Mouse (Mus musculus) neural tube, embryonic 11.5 days (tissue): ENCODE data around the gene Pax5. TPM values are rescaled to one million over a fixed set of nuclear protein-coding genes. Genes with fewer than 3 reads are reported as not detected.

ENCODE experiments used
- ATAC-seq: fragments of 200-750 bp; cut with Nextera tagmentation; 2 replicates; pipeline ENCODE4 v1.8.0; 2017; ENCODE audit warnings: moderate number of reproducible peaks, mild to moderate bottlenecking, moderate TSS enrichment, moderate library complexity; ENCODE audit not compliant: insufficient read depth, low FRiP score, low TSS enrichment
- DNase-seq: peaks from one replicate; pipeline ENCODE4 v3.0.0-alpha.2; 2015; ENCODE audit warnings: low spot score
- H3K27ac ChIP-seq: fragments of 300-500 bp; sonication (generic); 2 replicates; pipeline ENCODE4 v1.5.1; 2014; ENCODE audit warnings: low read depth, mild to moderate bottlenecking, low read length
- H3K27me3 ChIP-seq: fragments of 300-500 bp; sonication (generic); 2 replicates; pipeline ENCODE4 v1.6.1; 2014; ENCODE audit warnings: mild to moderate bottlenecking, low read length, mixed read lengths; ENCODE audit not compliant: control insufficient read depth, insufficient read depth
- H3K36me3 ChIP-seq: fragments of 300-500 bp; sonication (generic); 2 replicates; pipeline ENCODE4 v1.6.1; 2014; ENCODE audit warnings: mild to moderate bottlenecking, low read length, moderate library complexity, mixed read lengths; ENCODE audit not compliant: control insufficient read depth, insufficient read depth
- H3K4me1 ChIP-seq: fragments of 300-500 bp; sonication (generic); 2 replicates; pipeline ENCODE4 v1.6.1; 2014; ENCODE audit warnings: low read length, mixed read lengths; ENCODE audit not compliant: control insufficient read depth, insufficient read depth
- H3K4me2 ChIP-seq: fragments of 300-500 bp; sonication (generic); 2 replicates; pipeline ENCODE4 v1.6.1; 2014; ENCODE audit warnings: low read depth, mild to moderate bottlenecking, moderate library complexity
- H3K4me3 ChIP-seq: fragments of 300-500 bp; sonication (generic); 2 replicates; pipeline ENCODE4 v1.5.1; 2014; ENCODE audit warnings: low read depth, low read length
- H3K9ac ChIP-seq: fragments of 300-500 bp; sonication (generic); 2 replicates; pipeline ENCODE4 v1.6.1; 2014; ENCODE audit warnings: mild to moderate bottlenecking, low read length
- H3K9me3 ChIP-seq: fragments of 300-500 bp; sonication (generic); 2 replicates; pipeline ENCODE4 v1.6.1; 2016; ENCODE audit warnings: low read length; ENCODE audit not compliant: control insufficient read depth
- WGBS: fragments of 180-500 bp; shearing (Covaris S2); extraction: QIAGEN DNeasy Blood & Tissue Kit; methylation state at CpG from one replicate; pipeline ENCODE4 v1.1.7; 2014; 5-methylcytosine and 5-hydroxymethylcytosine counted together
- polyA plus RNA-seq: library from polyadenylated mRNA; unstranded; fragments of >200 nt; fragmentation: Nextera tagmentation; extraction: Ambion mirVana; gene quantifications from 2 replicates; pipeline ENCODE4 v1.2.1, GENCODE M21; 2014

Pax5 gene
- polyA plus RNA-seq, 1 experiment from 2014 or later = 2.4 TPM

- H3K4me1 ChIP-seq = peaks cover 10% of the 10 kb centered on the region; the same call in 1 of the 2 replicates
- H3K27me3 ChIP-seq = peaks cover 97% of the 10 kb centered on the region
- no peaks in the 10 kb centered on the region for H3K36me3 ChIP-seq
- no peaks in the 10 kb centered on the region for H3K9me3 ChIP-seq
- no peak overlapping the region for H3K27ac ChIP-seq
- ATAC-seq = no peak
- DNase-seq = no peak
- H3K4me3 ChIP-seq = no peak overlapping the region
- H3K9ac ChIP-seq = no peak overlapping the region
- no peak overlapping the region for H3K4me2 ChIP-seq
Observed at GRCm38 (mm10) chr4:44709091-44709695, 1.1 kb downstream of the Pax5 start.

GRCm38 (mm10) chr4:44708311-44708710, 2.0 kb downstream of the Pax5 start:
- 48% methylated on average over 8 of the region's 8 CpGs for WGBS
- H3K27ac ChIP-seq = no peak overlapping the region
- no peak for ATAC-seq
- no peaks in the 10 kb centered on the region for H3K9me3 ChIP-seq
- H3K9ac ChIP-seq = no peak overlapping the region
- no peak for DNase-seq
- H3K4me1 ChIP-seq = peaks cover 14% of the 10 kb centered on the region
- no peaks in the 10 kb centered on the region for H3K36me3 ChIP-seq
- no peak overlapping the region for H3K4me3 ChIP-seq
- peaks cover 97% of the 10 kb centered on the region for H3K27me3 ChIP-seq
- H3K4me2 ChIP-seq = no peak overlapping the region

- Histone ChIP-seq H3K9ac (no peak overlapping the region), H3K9me3 (no peaks in the 10 kb centered on the region), H3K4me3 (no peak overlapping the region), H3K36me3 (no peaks in the 10 kb centered on the region), H3K4me1 (peaks cover 14% of the 10 kb centered on the region), H3K4me2 (no peak overlapping the region), H3K27ac (no peak overlapping the region), H3K27me3 (peaks cover 97% of the 10 kb centered on the region)
- no peak for DNase-seq
- ATAC-seq = no peak
- WGBS = 38% methylated on average over 1 of the region's 1 CpGs
Observed at GRCm38 (mm10) chr4:44706865-44707264, 3.4 kb downstream of the Pax5 start.

GRCm38 (mm10) chr4:44705967-44706366, 4.3 kb downstream of the Pax5 start:
- Histone ChIP-seq H3K4me2 (no peak overlapping the region), H3K4me3 (no peak overlapping the region), H3K27ac (no peak overlapping the region), H3K4me1 (peaks cover 14% of the 10 kb centered on the region), H3K27me3 (peaks cover 97% of the 10 kb centered on the region), H3K9ac (no peak overlapping the region), H3K9me3 (no peaks in the 10 kb centered on the region), H3K36me3 (no peaks in the 10 kb centered on the region)
- 2% methylated on average over 7 of the region's 7 CpGs for WGBS
- DNase-seq (peak; percentile 38), ATAC-seq (no peak)

GRCm38 (mm10) chr4:44705151-44705550, 5.1 kb downstream of the Pax5 start:
- DNase-seq (no peak), ATAC-seq (no peak)
- H3K27me3 ChIP-seq = peaks cover 96% of the 10 kb centered on the region
- no peak overlapping the region for H3K4me2 ChIP-seq
- H3K9ac ChIP-seq = no peak overlapping the region
- no peak overlapping the region for H3K27ac ChIP-seq
- no peak overlapping the region for H3K4me3 ChIP-seq
- no peaks in the 10 kb centered on the region for H3K36me3 ChIP-seq
- peaks cover 14% of the 10 kb centered on the region for H3K4me1 ChIP-seq
- H3K9me3 ChIP-seq = no peaks in the 10 kb centered on the region
- WGBS = 6% methylated on average over 3 of the region's 3 CpGs

- Histone ChIP-seq H3K4me2 (peak overlapping the region; percentile 64), H3K27me3 (peaks cover 96% of the 10 kb centered on the region), H3K27ac (no peak overlapping the region), H3K36me3 (no peaks in the 10 kb centered on the region), H3K4me3 (peak overlapping the region; percentile 34), H3K9ac (no peak overlapping the region; the same call in 1 of the 2 replicates), H3K9me3 (no peaks in the 10 kb centered on the region), H3K4me1 (peaks cover 14% of the 10 kb centered on the region)
- WGBS = 0% methylated on average over 31 of the region's 38 CpGs
- peak; percentile 96 for DNase-seq
- peak; percentile 99 for ATAC-seq
Observed at GRCm38 (mm10) chr4:44704369-44704745, 5.9 kb downstream of the Pax5 start.

- Histone ChIP-seq H3K4me3 (peak overlapping the region; percentile 34), H3K36me3 (no peaks in the 10 kb centered on the region), H3K9me3 (no peaks in the 10 kb centered on the region), H3K4me1 (peaks cover 14% of the 10 kb centered on the region), H3K27ac (no peak overlapping the region), H3K27me3 (peaks cover 94% of the 10 kb centered on the region), H3K9ac (peak overlapping the region; percentile 24; the same call in 1 of the 2 replicates), H3K4me2 (peak overlapping the region; percentile 64)
- under 1% methylated on average over 63 of the region's 66 CpGs for WGBS
- peak; percentile 57 for DNase-seq
- ATAC-seq = 0 out of 2 replicates have a peak, but pooled peaks have one; percentile 8
Observed at GRCm38 (mm10) chr4:44703686-44704368, 6.5 kb downstream of the Pax5 start.

- Histone ChIP-seq H3K36me3 (no peaks in the 10 kb centered on the region), H3K9ac (peak overlapping the region; percentile 24; the same call in 1 of the 2 replicates), H3K27ac (no peak overlapping the region), H3K4me1 (peaks cover 14% of the 10 kb centered on the region), H3K4me3 (peak overlapping the region; percentile 34), H3K27me3 (peaks cover 86% of the 10 kb centered on the region), H3K9me3 (no peaks in the 10 kb centered on the region), H3K4me2 (peak overlapping the region; percentile 64)
- ATAC-seq (no peak; the same call in 1 of the 2 replicates), DNase-seq (peak; percentile 52)
- WGBS = under 1% methylated on average over 57 of the region's 58 CpGs
Observed at GRCm38 (mm10) chr4:44702891-44703685, 7.2 kb downstream of the Pax5 start.
